Mouse (Mus musculus) left cerebral cortex, adult 6 months (tissue): ENCODE results near the gene Olfr126. TPM values are rescaled to one million over a fixed set of nuclear protein-coding genes. Genes with fewer than 3 reads are reported as not detected.

Experiments
- long read RNA-seq, 2 experiments: library from polyadenylated mRNA; unstranded; transcript quantifications; one replicate each; pipeline ENCODE4 v2.0.0; 2019 to 2020
- polyA plus RNA-seq: library from polyadenylated mRNA; unstranded; fragments of <200 nt; fragmentation: Nextera tagmentation; gene quantifications from 2 replicates; pipeline ENCODE4 v1.2.3, GENCODE M21; 2021

The Olfr126 gene
- polyA plus RNA-seq: not detected in 2 replicates
- long read RNA-seq, experiment 1: 0 reads
- long read RNA-seq, experiment 2: 0 reads

GRCm38 (mm10) chr17:37847183-37847582 lies at the start of gene Olfr126:
Olfr126 (plus strand) TSS chr17:37847483.

GRCm38 (mm10) chr17:37799588-37799987 lies 47.7 kb upstream of the Olfr126 start, which contains the start of gene Olfr124:
Olfr124 (plus strand) TSS chr17:37799888.

GRCm38 (mm10) chr17:37832649-37833048 lies 14.6 kb upstream of the Olfr126 start, which contains the start of gene Olfr125:
Olfr125 (plus strand) TSS chr17:37832949.

GRCm38 (mm10) chr17:37900137-37900536 lies 52.9 kb downstream of the Olfr126 start, which contains the start of gene Olfr127:
Olfr127 (plus strand) TSS chr17:37900437.

Other genes with a start within 250 kb of the Olfr126 start
- gene Olfr115, start 220.4 kb upstream of the Olfr126 start, polyA plus RNA-seq: not detected in 2 replicates
- not detected in 2 replicates for gene Olfr116, start 220.3 kb upstream of the Olfr126 start, polyA plus RNA-seq
- gene Olfr117, start 183.7 kb upstream of the Olfr126 start, polyA plus RNA-seq: not detected in 2 replicates
- gene Olfr118, start 180.5 kb upstream of the Olfr126 start, polyA plus RNA-seq: not detected in 2 replicates
- gene Olfr119, start 150.9 kb upstream of the Olfr126 start, polyA plus RNA-seq: not detected in 2 replicates
- not detected in 2 replicates for gene Olfr120, start 125.7 kb upstream of the Olfr126 start, polyA plus RNA-seq
- gene Olfr121, start 98.6 kb upstream of the Olfr126 start, polyA plus RNA-seq: not detected in 2 replicates
- gene Olfr122, start 78.9 kb upstream of the Olfr126 start, polyA plus RNA-seq: not detected in 2 replicates
- not detected in 2 replicates for gene Olfr123, start 54.0 kb upstream of the Olfr126 start, polyA plus RNA-seq
- not detected in 2 replicates for gene Olfr124, start 47.6 kb upstream of the Olfr126 start, polyA plus RNA-seq
- gene Olfr125, start 14.5 kb upstream of the Olfr126 start, polyA plus RNA-seq: 0.10 TPM in 1 of 2 replicates, not detected in the other
- gene Olfr127, start 53.0 kb downstream of the Olfr126 start, polyA plus RNA-seq: not detected in 2 replicates
- gene Olfr128, start 73.1 kb downstream of the Olfr126 start, polyA plus RNA-seq: not detected in 2 replicates
- gene Olfr761, start 105.6 kb downstream of the Olfr126 start, polyA plus RNA-seq: not detected in 2 replicates
- not detected in 2 replicates for gene Olfr129, start 212.6 kb downstream of the Olfr126 start, polyA plus RNA-seq
- gene Olfr130, start 216.4 kb downstream of the Olfr126 start, polyA plus RNA-seq: not detected in 2 replicates
- not detected in 2 replicates for gene Olfr131, start 241.2 kb downstream of the Olfr126 start, polyA plus RNA-seq